Mouse (Mus musculus) liver, embryonic 15.5 days (tissue): ENCODE results near the gene Mien1. TPM values are rescaled to one million over a fixed set of nuclear protein-coding genes. Genes with fewer than 3 reads are reported as not detected.
A peak's percentile ranks its signal among the peaks of the same experiment; 100 is the strongest.

Source experiments
- ATAC-seq: fragments of 200-750 bp; cut with Nextera tagmentation; 2 replicates; pipeline ENCODE4 v1.8.0; 2017; ENCODE audit warnings: moderate number of reproducible peaks, mild to moderate bottlenecking, moderate library complexity; ENCODE audit not compliant: insufficient read depth
- H3K27ac ChIP-seq: fragments of 300-500 bp; sonication (generic); replicated peaks from 2 replicates; pipeline ENCODE4 v1.5.1; 2015; ENCODE audit warnings: mild to moderate bottlenecking, inconsistent platforms
- H3K27me3 ChIP-seq: fragments of 300-500 bp; sonication (generic); 2 replicates; pipeline ENCODE4 v1.6.1; 2015; ENCODE audit warnings: mild to moderate bottlenecking, inconsistent platforms
- H3K36me3 ChIP-seq: fragments of 300-500 bp; sonication (generic); replicated peaks from 2 replicates; pipeline ENCODE4 v1.6.1; 2015; ENCODE audit warnings: moderate library complexity, mild to moderate bottlenecking, inconsistent platforms
- H3K4me1 ChIP-seq: fragments of 300-500 bp; sonication (generic); replicated peaks from 2 replicates; pipeline ENCODE4 v1.6.1; 2015; ENCODE audit warnings: inconsistent platforms
- H3K4me2 ChIP-seq: fragments of 300-500 bp; sonication (generic); 2 replicates; pipeline ENCODE4 v1.6.1; 2015; ENCODE audit warnings: moderate library complexity, mild to moderate bottlenecking, inconsistent platforms
- H3K4me3 ChIP-seq: fragments of 300-500 bp; sonication (generic); replicated peaks from 2 replicates; pipeline ENCODE4 v1.5.1; 2015; ENCODE audit warnings: mild to moderate bottlenecking, inconsistent platforms
- H3K9ac ChIP-seq: fragments of 300-500 bp; sonication (generic); 2 replicates; pipeline ENCODE4 v1.6.1; 2015; ENCODE audit warnings: moderate library complexity, mild to moderate bottlenecking, inconsistent platforms
- H3K9me3 ChIP-seq: fragments of 300-500 bp; sonication (generic); replicated peaks from 2 replicates; pipeline ENCODE4 v1.6.1; 2016; ENCODE audit warnings: inconsistent platforms
- WGBS: fragments of 180-500 bp; shearing (Covaris S2); methylation state at CpG from one replicate; pipeline ENCODE4 v1.1.7; 2015; ENCODE audit warnings: mixed read lengths; ENCODE audit not compliant: insufficient replicate concordance; 5-methylcytosine and 5-hydroxymethylcytosine counted together
- polyA plus RNA-seq: library from polyadenylated mRNA; unstranded; fragments of >200 nt; fragmentation: Nextera tagmentation; extraction: Ambion mirVana; gene quantifications from 2 replicates; pipeline ENCODE4 v1.2.1, GENCODE M21; 2015

Mien1 gene
- polyA plus RNA-seq, 1 experiment from 2014 or later, result 57.2 TPM

GRCm38 (mm10) chr11:98447475-98447834, 8.7 kb upstream of the Mien1 start:
- Histone ChIP-seq H3K9ac (no peak overlapping the region), H3K4me3 (peak overlapping the region; percentile 49), H3K9me3 (no peaks in the 10 kb centered on the region), H3K27ac (peak overlapping the region; percentile 79), H3K4me1 (no peaks in the 10 kb centered on the region; the same call in 1 of the 2 replicates), H3K4me2 (no peak overlapping the region), H3K36me3 (peaks cover 16% of the 10 kb centered on the region), H3K27me3 (peaks cover 68% of the 10 kb centered on the region)
- no peak for ATAC-seq
- WGBS, result 19% methylated on average over 7 of the region's 7 CpGs

GRCm38 (mm10) chr11:98446562-98447474, 8.0 kb upstream of the Mien1 start:
- Histone ChIP-seq H3K9ac (no peak overlapping the region), H3K36me3 (peaks cover 10% of the 10 kb centered on the region; the same call in 1 of the 2 replicates), H3K4me2 (peak overlapping the region; percentile 15), H3K4me3 (peak overlapping the region; percentile 49), H3K4me1 (no peaks in the 10 kb centered on the region; the same call in 1 of the 2 replicates), H3K27ac (peak overlapping the region; percentile 79), H3K9me3 (no peaks in the 10 kb centered on the region), H3K27me3 (peaks cover 68% of the 10 kb centered on the region)
- WGBS, result 7% methylated on average over 32 of the region's 33 CpGs
- peak; percentile 76 for ATAC-seq

GRCm38 (mm10) chr11:98446213-98446561, 7.4 kb upstream of the Mien1 start, which contains the start of gene Grb7:
Gene Grb7 (plus strand): TSS chr11:98446394.
- Histone ChIP-seq H3K4me3 (peak within 1 kb of the TSS; percentile 49), H3K27me3 (peaks cover 68% of the 10 kb centered on the region), H3K36me3 (peaks cover 6% of the 10 kb centered on the region; the same call in 1 of the 2 replicates), H3K9me3 (no peaks in the 10 kb centered on the region), H3K27ac (peak within 1 kb of the TSS; percentile 79), H3K4me2 (peak within 1 kb of the TSS; percentile 15), H3K4me1 (no peaks in the 10 kb centered on the region; the same call in 1 of the 2 replicates), H3K9ac (no peak within 1 kb of the TSS)
- ATAC-seq, result peak; percentile 22
- 9% methylated on average over 5 of the region's 5 CpGs for WGBS

DNA sequence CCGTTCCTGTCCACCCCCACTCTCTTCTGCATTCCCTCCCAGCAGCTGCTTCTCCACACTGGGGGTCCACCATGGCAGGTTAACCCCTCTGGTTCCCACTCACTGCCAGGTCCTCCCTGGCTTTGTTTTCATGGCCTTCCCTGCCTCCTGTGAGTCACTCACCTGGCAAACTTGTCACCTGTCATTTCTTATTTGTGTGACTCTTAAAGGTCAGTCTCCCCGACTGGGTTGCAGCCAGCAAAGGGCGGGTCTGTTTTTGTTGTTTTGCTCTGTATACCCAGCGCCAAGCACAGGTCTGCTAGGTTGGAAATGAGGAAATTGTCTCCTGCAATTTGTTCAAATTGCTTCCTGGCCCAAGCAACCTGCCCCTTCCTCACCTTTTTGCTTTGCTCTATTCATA, 6.9 kb upstream of the Mien1 start:
- H3K4me2 ChIP-seq, result 0 out of 2 replicates have a peak overlapping the region, but pooled peaks have one; percentile 3
- no peaks in the 10 kb centered on the region for H3K9me3 ChIP-seq
- H3K4me1 ChIP-seq, result no peaks in the 10 kb centered on the region; the same call in 1 of the 2 replicates
- peak overlapping the region; percentile 78 for H3K27ac ChIP-seq
- no peak overlapping the region for H3K9ac ChIP-seq
- no peak for ATAC-seq
- H3K27me3 ChIP-seq, result peaks cover 67% of the 10 kb centered on the region
- WGBS, result 34% methylated on average over 4 of the region's 4 CpGs
- no peak overlapping the region for H3K4me3 ChIP-seq
- H3K36me3 ChIP-seq, result 0 out of 2 replicates have a peak, but pooled peaks cover 1% of the 10 kb centered on the region

GRCm38 (mm10) chr11:98445238-98445637, 6.4 kb upstream of the Mien1 start:
- H3K27me3 ChIP-seq, result peaks cover 63% of the 10 kb centered on the region
- 0 out of 2 replicates have a peak overlapping the region, but pooled peaks have one; percentile 3 for H3K4me2 ChIP-seq
- H3K36me3 ChIP-seq, result no peaks in the 10 kb centered on the region
- no peak for ATAC-seq
- no peaks in the 10 kb centered on the region; the same call in 1 of the 2 replicates for H3K4me1 ChIP-seq
- peak overlapping the region; percentile 78 for H3K27ac ChIP-seq
- 29% methylated on average over 1 of the region's 1 CpGs for WGBS
- H3K4me3 ChIP-seq, result no peak overlapping the region
- no peak overlapping the region for H3K9ac ChIP-seq
- no peaks in the 10 kb centered on the region for H3K9me3 ChIP-seq

DNA sequence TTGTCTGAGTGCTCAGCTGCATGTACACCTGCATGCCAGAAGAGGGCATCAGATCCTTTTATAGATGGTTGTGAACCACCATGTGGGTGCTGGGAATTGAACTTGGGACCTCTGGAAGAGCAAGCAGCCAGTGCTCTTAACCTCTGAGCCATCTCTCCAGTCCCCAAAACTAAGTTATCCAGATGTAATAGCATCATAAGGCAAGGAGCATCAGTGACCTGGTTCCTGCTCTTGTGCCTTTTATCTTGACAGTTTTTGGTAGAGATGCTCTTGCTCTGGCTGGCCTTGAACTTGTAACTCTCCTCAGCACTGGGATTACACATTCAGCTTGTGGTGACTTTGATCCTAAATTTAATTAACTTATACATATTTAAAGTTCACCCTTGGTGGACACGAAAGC, 4.9 kb upstream of the Mien1 start:
- H3K9me3 ChIP-seq, result no peaks in the 10 kb centered on the region
- no peak overlapping the region for H3K27ac ChIP-seq
- H3K27me3 ChIP-seq, result peaks cover 47% of the 10 kb centered on the region
- no peak overlapping the region for H3K4me2 ChIP-seq
- no peaks in the 10 kb centered on the region; the same call in 1 of the 2 replicates for H3K4me1 ChIP-seq
- ATAC-seq, result no peak
- H3K36me3 ChIP-seq, result no peaks in the 10 kb centered on the region
- 53% methylated on average over 1 of the region's 1 CpGs for WGBS
- H3K9ac ChIP-seq, result no peak overlapping the region
- no peak overlapping the region for H3K4me3 ChIP-seq

- 72% methylated on average over 6 of the region's 6 CpGs for WGBS
- no peaks in the 10 kb centered on the region for H3K9me3 ChIP-seq
- no peak overlapping the region for H3K9ac ChIP-seq
- H3K27me3 ChIP-seq, result no peaks in the 10 kb centered on the region
- H3K4me2 ChIP-seq, result peak overlapping the region; percentile 76
- H3K4me1 ChIP-seq, result peaks cover 13% of the 10 kb centered on the region
- no peak for ATAC-seq
- no peak overlapping the region for H3K27ac ChIP-seq
- no peaks in the 10 kb centered on the region for H3K36me3 ChIP-seq
- no peak overlapping the region for H3K4me3 ChIP-seq
Observed at GRCm38 (mm10) chr11:98437441-98437840, 1.4 kb downstream of the Mien1 start.

- no peaks in the 10 kb centered on the region for H3K9me3 ChIP-seq
- WGBS, result 76% methylated on average over 9 of the region's 9 CpGs
- H3K4me1 ChIP-seq, result peaks cover 13% of the 10 kb centered on the region
- H3K27ac ChIP-seq, result no peak overlapping the region
- no peaks in the 10 kb centered on the region for H3K36me3 ChIP-seq
- no peaks in the 10 kb centered on the region for H3K27me3 ChIP-seq
- H3K9ac ChIP-seq, result no peak overlapping the region
- no peak overlapping the region for H3K4me3 ChIP-seq
- ATAC-seq, result no peak
- H3K4me2 ChIP-seq, result no peak overlapping the region
Observed at GRCm38 (mm10) chr11:98435723-98436122, 3.1 kb downstream of the Mien1 start.

DNA sequence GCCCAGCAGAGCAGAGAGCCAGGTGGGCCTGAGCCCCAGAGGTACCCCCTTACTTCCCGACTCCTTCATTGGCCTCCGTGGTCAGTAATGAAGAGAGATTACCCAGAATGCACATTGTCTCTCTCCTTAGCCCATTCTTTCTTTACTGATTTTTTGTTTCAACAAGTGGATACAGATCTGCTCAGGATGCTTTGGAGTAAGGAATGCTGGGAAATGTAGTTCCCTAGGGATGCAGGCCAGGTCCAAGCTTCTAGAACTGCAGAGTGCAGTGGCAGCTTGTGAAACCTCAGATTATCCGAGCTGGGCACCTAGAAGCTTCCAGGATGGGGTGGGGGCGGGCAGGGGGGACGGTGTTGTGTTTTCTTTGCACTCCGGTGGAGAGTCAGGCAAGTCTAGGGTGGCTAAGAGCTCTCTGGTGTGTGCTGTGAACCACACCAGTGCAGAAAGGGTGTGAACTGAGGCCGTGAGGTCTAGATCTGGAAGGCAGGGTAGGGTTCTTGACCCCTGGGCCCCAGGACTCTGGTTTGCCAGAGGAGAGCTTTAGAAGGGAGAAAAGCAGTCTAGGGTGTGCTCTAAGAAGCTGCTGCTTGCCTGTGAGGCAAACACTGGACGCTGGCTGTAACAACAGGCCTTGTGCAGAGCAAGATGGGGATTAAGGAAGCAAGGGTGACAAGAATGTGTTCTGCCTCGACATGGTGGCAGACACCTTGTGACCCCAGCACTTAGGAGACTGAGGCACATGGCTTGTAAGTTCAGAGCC, 6.9 kb downstream of the Mien1 start:
- H3K36me3 ChIP-seq, result no peaks in the 10 kb centered on the region
- H3K4me2 ChIP-seq, result no peak overlapping the region
- WGBS, result 50% methylated on average over 9 of the region's 9 CpGs
- ATAC-seq, result no peak
- H3K27ac ChIP-seq, result no peak overlapping the region
- H3K9me3 ChIP-seq, result no peaks in the 10 kb centered on the region
- no peak overlapping the region for H3K4me3 ChIP-seq
- no peak overlapping the region for H3K9ac ChIP-seq
- no peaks in the 10 kb centered on the region for H3K4me1 ChIP-seq
- H3K27me3 ChIP-seq, result no peaks in the 10 kb centered on the region

DNA sequence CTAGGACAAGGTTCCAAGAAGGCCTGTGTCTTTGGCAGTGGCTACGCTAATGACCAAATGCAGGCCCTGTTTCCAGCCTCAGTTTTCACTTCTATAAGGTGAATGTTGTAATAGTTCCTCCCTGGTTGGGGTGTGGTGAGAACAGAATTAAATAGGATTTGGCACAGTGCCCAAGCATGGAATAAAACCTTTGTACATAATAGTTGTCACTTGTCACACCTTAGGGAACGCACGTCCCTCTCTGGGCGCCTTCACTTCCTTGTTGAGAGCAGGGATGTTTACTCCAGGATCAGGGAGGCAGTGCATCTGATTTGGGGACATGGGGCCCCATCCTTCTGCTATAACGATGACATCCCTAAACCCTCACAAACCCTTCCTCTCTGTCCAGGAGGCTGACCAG, 10.4 kb downstream of the Mien1 start:
- Histone ChIP-seq H3K4me1 (no peaks in the 10 kb centered on the region), H3K4me3 (no peak overlapping the region), H3K27me3 (no peaks in the 10 kb centered on the region), H3K36me3 (no peaks in the 10 kb centered on the region), H3K27ac (no peak overlapping the region), H3K4me2 (no peak overlapping the region), H3K9me3 (no peaks in the 10 kb centered on the region), H3K9ac (no peak overlapping the region)
- ATAC-seq, result no peak
- WGBS, result 71% methylated on average over 5 of the region's 5 CpGs

- Histone ChIP-seq H3K4me3 (no peak overlapping the region), H3K9me3 (no peaks in the 10 kb centered on the region), H3K4me2 (no peak overlapping the region), H3K27ac (no peak overlapping the region), H3K9ac (no peak overlapping the region), H3K36me3 (no peaks in the 10 kb centered on the region), H3K27me3 (no peaks in the 10 kb centered on the region), H3K4me1 (no peaks in the 10 kb centered on the region)
- WGBS, result 74% methylated on average over 7 of the region's 7 CpGs
- no peak for ATAC-seq
Observed at GRCm38 (mm10) chr11:98426592-98426991, 12.2 kb downstream of the Mien1 start.
